Mouse (Mus musculus) CH12.LX (cell line): ENCODE measurements around the gene Fam76b.

Source experiments
- BHLHE40 ChIP-seq: IDR thresholded peaks from 2 replicates; pipeline ENCODE4 v1.6.1; 2011; ENCODE audit warnings: mild to moderate bottlenecking, low read depth, low read length, improper control_type of control experiment
- MAZ ChIP-seq: IDR thresholded peaks from 2 replicates; pipeline ENCODE4 v1.6.1; 2012; ENCODE audit warnings: low read depth, mild to moderate bottlenecking, inconsistent platforms, low read length, improper control_type of control experiment, moderate library complexity
- POLR2A ChIP-seq: IDR thresholded peaks from 2 replicates; pipeline ENCODE4 v1.6.1; 2011; ENCODE audit warnings: low read depth, mild to moderate bottlenecking, improper control_type of control experiment, low read length
- TCF12 ChIP-seq: IDR thresholded peaks from 2 replicates; pipeline ENCODE4 v1.6.1; 2014; ENCODE audit warnings: low read depth, mild to moderate bottlenecking, inconsistent platforms, low read length, improper control_type of control experiment

DNA sequence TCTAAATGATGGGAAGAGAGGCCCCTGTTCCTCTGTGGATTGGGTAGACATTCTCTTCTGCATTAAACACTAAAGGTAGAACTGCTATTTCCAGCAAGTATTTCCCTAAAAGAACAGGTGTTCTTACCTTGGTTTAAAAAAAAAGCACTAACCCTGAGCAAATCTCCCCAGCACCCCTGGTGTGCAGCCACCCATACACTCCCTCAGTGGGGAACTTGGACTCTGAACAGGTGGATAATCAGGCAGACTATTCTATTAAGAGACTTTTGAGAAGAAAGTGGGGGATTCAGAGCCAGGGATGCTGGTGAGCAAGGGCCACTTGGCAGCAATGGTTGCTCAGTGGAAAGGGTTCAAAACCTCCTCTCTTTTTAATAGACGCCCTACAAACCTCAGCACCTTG is 28.7 kb downstream of the Fam76b start:
- no peak for TF ChIP-seq MAZ
- TF ChIP-seq BHLHE40, result no peak
- TF ChIP-seq POLR2A, result no peak
- TF ChIP-seq TCF12, result no peak
